Mouse (Mus musculus) mammary gland, adult 2 months (tissue): ENCODE results near the gene Ccdc39. TPM values are rescaled to one million over a fixed set of nuclear protein-coding genes. Genes with fewer than 3 reads are reported as not detected.

Experiments used
- polyA plus RNA-seq: library from polyadenylated mRNA; depleted of rRNA; stranded (reverse); fragments of >200 nt; gene quantifications from 2 replicates; pipeline ENCODE4 v1.2.3, GENCODE M21; 2012; ENCODE audit warnings: low replicate concordance; rRNA removed

Gene Ccdc39
- polyA plus RNA-seq, result 0.53 and 0.69 TPM in 2 replicates

DNA sequence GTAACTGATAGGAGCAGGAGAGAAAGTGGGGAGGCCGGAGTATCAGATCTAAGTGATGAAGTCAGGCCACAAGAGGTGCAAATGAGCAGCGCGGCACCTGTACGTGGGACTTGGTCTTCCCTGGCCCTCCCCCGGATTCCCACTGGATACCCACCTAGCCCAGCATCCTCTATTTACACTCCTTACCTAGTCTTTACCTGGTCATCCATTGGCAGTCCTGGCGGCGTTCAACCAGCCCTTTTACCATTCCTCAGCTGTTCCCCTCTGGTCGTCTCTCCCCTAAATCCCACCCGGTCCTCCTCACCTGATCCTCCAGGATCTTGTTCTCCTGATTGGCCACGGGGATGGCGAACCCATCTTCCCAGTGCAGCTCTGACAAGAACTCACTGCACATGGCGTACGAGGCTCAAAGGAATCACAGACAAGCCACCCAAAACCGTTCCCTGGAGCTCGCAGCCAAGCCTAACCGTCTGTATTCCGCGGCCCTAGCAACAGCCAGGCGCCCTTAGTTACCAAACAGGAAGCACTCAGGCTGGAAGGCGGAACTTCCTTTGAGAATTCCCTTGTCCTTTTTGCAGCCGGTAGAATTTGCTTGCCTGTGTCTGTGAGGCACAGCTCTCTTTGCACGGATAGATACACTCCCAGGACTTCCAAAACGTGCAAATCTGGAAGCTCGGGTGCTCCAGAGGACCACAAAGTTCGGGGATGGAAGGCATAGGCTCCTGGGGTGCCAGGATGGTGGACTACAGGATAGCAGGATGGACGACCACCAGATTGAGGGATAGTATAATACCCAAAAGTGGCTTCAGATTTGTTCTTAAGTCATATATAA, at the start of gene Ccdc39:
Gene Ccdc39 (minus strand): TSS at position 510 of the 832 bp plus-strand sequence.

GRCm38 (mm10) chr3:33799617-33800512, 44.2 kb downstream of the Ccdc39 start, which contains the start of gene Ttc14:
Gene Ttc14 (plus strand): TSS chr3:33799832.

Other genes starting within 250 kb of the Ccdc39 start
- 13.5 and 70.7 TPM in 2 replicates for gene Ttc14, start 44.5 kb downstream of the Ccdc39 start, polyA plus RNA-seq
- 5.1 and 22.3 TPM in 2 replicates for gene Fxr1, start 175.6 kb upstream of the Ccdc39 start, polyA plus RNA-seq
- gene Dnajc19, start 237.0 kb upstream of the Ccdc39 start, polyA plus RNA-seq, result 41.6 and 79.5 TPM in 2 replicates